Mouse (Mus musculus) midbrain, embryonic 11.5 days (tissue): ENCODE data around the gene Dlgap3. TPM values are rescaled to one million over a fixed set of nuclear protein-coding genes. Genes with fewer than 3 reads are reported as not detected.

Experiments used
- ATAC-seq: fragments of 200-750 bp; cut with Nextera tagmentation; 2 replicates; pipeline ENCODE4 v1.8.0; 2017; ENCODE audit warnings: moderate TSS enrichment, moderate library complexity; ENCODE audit not compliant: low FRiP score
- DNase-seq: peaks from one replicate; pipeline ENCODE4 v3.0.0; 2015; ENCODE audit warnings: low spot score; ENCODE audit errors: missing footprints
- H3K27ac ChIP-seq: fragments of 300-500 bp; sonication (generic); 2 replicates; pipeline ENCODE4 v1.5.1; 2014; ENCODE audit warnings: low read depth, low read length
- H3K27me3 ChIP-seq: fragments of 300-500 bp; sonication (generic); 2 replicates; pipeline ENCODE4 v1.6.1; 2014; ENCODE audit warnings: mild to moderate bottlenecking, low read length, moderate library complexity, mixed read lengths; ENCODE audit not compliant: control insufficient read depth, insufficient read depth
- H3K36me3 ChIP-seq: fragments of 300-500 bp; sonication (generic); 2 replicates; pipeline ENCODE4 v1.6.1; 2014; ENCODE audit warnings: mild to moderate bottlenecking, low read length, moderate library complexity, mixed read lengths; ENCODE audit not compliant: control insufficient read depth, insufficient read depth
- H3K4me1 ChIP-seq: fragments of 300-500 bp; sonication (generic); 2 replicates; pipeline ENCODE4 v1.6.1; 2014; ENCODE audit warnings: low read length; ENCODE audit not compliant: control insufficient read depth, insufficient read depth
- H3K4me2 ChIP-seq: fragments of 300-500 bp; sonication (generic); 2 replicates; pipeline ENCODE4 v1.6.1; 2014; ENCODE audit warnings: mild to moderate bottlenecking, moderate library complexity
- H3K4me3 ChIP-seq: fragments of 300-500 bp; sonication (generic); 2 replicates; pipeline ENCODE4 v1.5.1; 2014; ENCODE audit warnings: low read depth, low read length
- H3K9ac ChIP-seq: fragments of 300-500 bp; sonication (generic); 2 replicates; pipeline ENCODE4 v1.6.1; 2014; ENCODE audit warnings: low read length
- H3K9me3 ChIP-seq: fragments of 300-500 bp; sonication (generic); 2 replicates; pipeline ENCODE4 v1.6.1; 2016; ENCODE audit warnings: low read length; ENCODE audit not compliant: control insufficient read depth
- WGBS: fragments of 180-500 bp; shearing (Covaris S2); extraction: QIAGEN DNeasy Blood & Tissue Kit; methylation state at CpG from one replicate; pipeline ENCODE4 v1.1.7; 2014; 5-methylcytosine and 5-hydroxymethylcytosine counted together
- polyA plus RNA-seq: library from polyadenylated mRNA; unstranded; fragments of >200 nt; fragmentation: Nextera tagmentation; extraction: Ambion mirVana; gene quantifications from 2 replicates; pipeline ENCODE4 v1.2.1, GENCODE M21; 2014

Dlgap3 gene
- polyA plus RNA-seq, 1 experiment from 2014 or later: 4.4 TPM

DNA sequence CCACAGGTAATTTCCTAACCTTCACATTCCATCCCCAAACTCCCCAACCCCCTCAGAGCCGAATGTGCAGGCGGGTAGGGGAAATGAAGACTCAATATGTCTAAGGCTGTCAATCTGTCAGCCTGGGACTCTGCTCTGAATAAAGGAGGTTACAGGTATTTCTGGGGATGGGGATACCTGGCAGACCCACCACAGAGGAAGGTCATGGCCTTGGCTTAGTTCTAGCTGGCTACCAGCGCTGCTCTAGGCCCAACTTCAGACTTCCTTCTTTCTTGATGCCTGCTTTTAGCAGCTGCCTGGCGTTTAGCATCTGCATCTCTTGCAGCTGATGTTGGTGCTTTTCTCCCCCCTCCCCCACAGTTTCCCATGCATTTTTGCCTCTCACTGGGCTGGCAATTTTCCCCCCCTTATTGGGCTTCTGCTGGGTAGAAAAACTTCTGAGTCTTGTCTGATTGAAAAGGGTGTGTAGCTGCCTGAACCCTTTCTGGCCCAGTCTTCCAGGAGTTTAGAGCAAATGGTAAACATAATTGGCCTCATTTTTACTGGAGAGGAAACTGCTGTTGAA lies 2.4 kb downstream of the Dlgap3 start:
- H3K9me3 ChIP-seq: no peaks in the 10 kb centered on the region
- H3K4me2 ChIP-seq: no peak overlapping the region
- H3K4me1 ChIP-seq: peaks cover 5% of the 10 kb centered on the region; the same call in 1 of the 2 replicates
- no peaks in the 10 kb centered on the region for H3K36me3 ChIP-seq
- no peak overlapping the region for H3K9ac ChIP-seq
- DNase-seq: no peak
- WGBS: 50% methylated on average over 4 of the region's 4 CpGs
- H3K27me3 ChIP-seq: peaks cover 20% of the 10 kb centered on the region
- no peak overlapping the region for H3K27ac ChIP-seq
- ATAC-seq: no peak
- H3K4me3 ChIP-seq: no peak overlapping the region

DNA sequence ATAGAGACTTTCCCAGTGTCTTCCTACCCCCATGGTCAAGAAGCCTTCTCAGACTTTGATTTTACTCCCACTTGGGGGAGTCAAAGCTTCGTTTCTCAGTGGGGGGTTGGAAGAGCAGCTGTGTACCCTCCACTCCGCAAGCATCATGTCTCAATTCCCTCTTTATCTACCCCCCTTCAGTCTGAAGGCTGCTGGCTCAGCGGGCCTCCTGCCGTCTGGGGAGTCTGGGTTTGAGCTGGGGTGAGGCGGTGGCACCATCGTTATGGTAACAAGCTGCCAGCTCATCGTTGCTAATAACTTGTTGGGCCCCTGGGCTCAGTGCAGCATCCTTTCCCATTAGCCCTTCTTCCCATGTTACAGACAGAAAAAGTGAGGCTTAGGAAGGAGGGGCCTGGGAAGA lies 3.1 kb downstream of the Dlgap3 start:
- H3K27me3 ChIP-seq: peaks cover 16% of the 10 kb centered on the region
- no peaks in the 10 kb centered on the region for H3K9me3 ChIP-seq
- ATAC-seq (no peak), DNase-seq (no peak)
- no peak overlapping the region for H3K9ac ChIP-seq
- 24% methylated on average over 7 of the region's 7 CpGs for WGBS
- no peaks in the 10 kb centered on the region for H3K36me3 ChIP-seq
- H3K4me2 ChIP-seq: no peak overlapping the region
- no peak overlapping the region for H3K4me3 ChIP-seq
- no peak overlapping the region for H3K27ac ChIP-seq
- H3K4me1 ChIP-seq: peaks cover 5% of the 10 kb centered on the region; the same call in 1 of the 2 replicates

DNA sequence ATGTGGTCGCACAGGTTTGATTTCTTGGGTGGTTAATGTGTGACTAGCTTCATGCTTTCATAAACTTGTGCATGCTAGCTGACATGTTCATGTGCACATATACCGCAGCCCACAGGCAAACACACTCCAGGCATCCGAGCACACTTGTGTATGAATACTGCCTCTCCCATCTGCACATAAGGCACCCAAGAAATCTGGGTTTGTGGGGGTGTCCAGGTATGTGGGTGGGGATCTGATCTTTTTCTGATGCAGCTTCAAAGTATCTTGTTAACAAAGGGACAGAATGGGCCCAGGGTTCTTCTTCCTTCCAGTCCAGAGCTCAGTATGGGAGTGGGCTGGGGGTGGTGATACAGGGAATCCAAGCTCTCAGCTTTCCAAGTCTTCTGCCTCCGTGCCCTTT lies 3.6 kb downstream of the Dlgap3 start:
- H3K36me3 ChIP-seq: no peaks in the 10 kb centered on the region
- peaks cover 12% of the 10 kb centered on the region for H3K27me3 ChIP-seq
- H3K9ac ChIP-seq: no peak overlapping the region
- no peak overlapping the region for H3K4me2 ChIP-seq
- no peaks in the 10 kb centered on the region for H3K9me3 ChIP-seq
- no peak overlapping the region for H3K4me3 ChIP-seq
- H3K27ac ChIP-seq: no peak overlapping the region
- ATAC-seq: no peak
- 65% methylated on average over 4 of the region's 4 CpGs for WGBS
- H3K4me1 ChIP-seq: peaks cover 5% of the 10 kb centered on the region; the same call in 1 of the 2 replicates
- DNase-seq: peak; percentile 70

DNA sequence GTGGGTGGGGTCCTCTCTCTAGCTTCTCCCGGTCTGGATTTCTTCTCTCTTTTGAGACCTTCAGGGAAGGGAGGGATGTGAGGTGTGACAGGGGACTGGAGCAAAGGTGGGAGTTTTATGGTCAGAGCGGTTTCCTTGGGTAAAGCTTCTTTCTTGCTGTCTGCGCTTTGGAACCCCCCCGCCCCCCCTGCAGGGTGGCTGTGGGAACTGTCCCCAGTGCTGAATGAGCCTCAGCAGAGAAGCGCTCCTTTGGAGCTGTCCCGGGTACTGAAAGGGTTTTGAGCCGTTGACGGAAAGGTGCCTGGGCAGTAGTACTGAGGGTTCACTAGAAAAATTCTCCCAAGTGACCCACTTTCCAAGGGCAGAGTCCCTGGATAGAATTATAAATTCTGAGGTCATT lies 4.5 kb downstream of the Dlgap3 start:
- WGBS: 5% methylated on average over 8 of the region's 8 CpGs
- Histone ChIP-seq H3K9ac (no peak overlapping the region), H3K9me3 (no peaks in the 10 kb centered on the region), H3K27me3 (peaks cover 7% of the 10 kb centered on the region; the same call in 1 of the 2 replicates), H3K27ac (no peak overlapping the region), H3K4me3 (no peak overlapping the region), H3K4me2 (no peak overlapping the region), H3K36me3 (no peaks in the 10 kb centered on the region), H3K4me1 (peaks cover 2% of the 10 kb centered on the region; the same call in 1 of the 2 replicates)
- ATAC-seq (no peak), DNase-seq (peak; percentile 86)

DNA sequence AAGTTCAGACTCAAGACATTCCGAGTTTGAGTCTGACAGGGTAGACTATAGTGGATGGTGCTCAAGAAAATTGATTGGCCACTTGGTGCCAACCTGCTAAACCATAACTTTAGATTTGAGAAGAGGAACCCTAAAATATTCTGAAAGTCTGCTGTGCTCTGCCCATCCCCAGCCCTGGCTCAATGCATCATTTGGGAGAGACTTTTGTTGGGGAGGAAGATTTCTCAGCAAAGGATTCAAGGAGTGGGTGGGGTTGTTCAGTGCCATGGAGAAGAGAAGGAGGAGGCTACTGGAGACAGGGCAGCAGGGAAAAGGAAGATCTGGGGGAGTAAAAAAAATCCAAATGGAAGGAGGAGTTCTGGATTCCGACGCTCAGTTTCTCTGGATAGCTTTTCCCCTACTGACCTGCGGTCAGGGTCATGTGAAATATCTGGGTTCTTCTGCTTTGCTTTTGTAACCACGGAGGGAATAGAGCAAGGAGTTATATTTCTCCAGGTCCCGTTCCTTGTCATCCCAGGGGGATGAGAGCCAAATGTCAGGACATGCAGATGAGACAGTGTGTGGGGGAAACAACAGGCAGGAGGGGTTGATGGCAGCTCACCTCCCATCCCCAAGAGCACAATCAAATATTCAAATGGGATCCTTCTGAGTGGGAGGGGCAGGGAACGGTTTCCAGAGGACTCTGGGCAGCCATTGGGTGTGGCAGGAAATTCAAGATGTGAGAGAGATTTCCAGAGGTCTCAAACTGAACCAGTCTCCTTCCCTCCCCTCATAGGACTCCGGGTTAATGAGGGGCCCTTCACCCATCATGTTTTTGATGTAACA lies 5.3 kb downstream of the Dlgap3 start:
- WGBS: 65% methylated on average over 8 of the region's 8 CpGs
- Histone ChIP-seq H3K27ac (no peak overlapping the region), H3K9ac (no peak overlapping the region)

DNA sequence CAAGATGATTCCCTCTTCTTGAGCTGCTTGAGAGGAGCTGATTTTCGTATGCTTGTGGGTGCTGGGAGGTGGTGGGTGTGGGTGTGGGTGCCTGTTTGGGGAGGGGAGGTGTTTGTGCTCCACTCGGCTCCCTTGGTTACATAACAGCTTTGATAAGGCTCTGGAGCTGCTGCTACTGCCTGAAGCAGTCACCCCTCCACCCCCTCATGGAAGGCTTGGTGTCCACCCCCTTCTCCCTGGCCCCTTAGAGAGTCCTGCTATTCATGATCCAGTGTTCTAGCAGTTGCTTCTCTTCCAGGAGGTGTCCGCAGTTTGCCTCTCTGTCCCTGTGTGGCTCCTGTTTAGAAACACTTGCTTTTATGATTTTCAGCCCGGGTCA lies 5.9 kb downstream of the Dlgap3 start:
- DNase-seq: peak; percentile 37
- H3K4me1 ChIP-seq: peaks cover 5% of the 10 kb centered on the region

More for the DNA sequence above, 5.3 kb downstream of the Dlgap3 start:
- H3K4me3 ChIP-seq: no peak overlapping the region
- no peak overlapping the region for H3K4me2 ChIP-seq
- H3K4me1 ChIP-seq: peaks cover 2% of the 10 kb centered on the region
- peaks cover 7% of the 10 kb centered on the region; the same call in 1 of the 2 replicates for H3K27me3 ChIP-seq
- no peaks in the 10 kb centered on the region for H3K9me3 ChIP-seq
- H3K36me3 ChIP-seq: no peaks in the 10 kb centered on the region
- DNase-seq: peak; percentile 57
- ATAC-seq: no peak

DNA sequence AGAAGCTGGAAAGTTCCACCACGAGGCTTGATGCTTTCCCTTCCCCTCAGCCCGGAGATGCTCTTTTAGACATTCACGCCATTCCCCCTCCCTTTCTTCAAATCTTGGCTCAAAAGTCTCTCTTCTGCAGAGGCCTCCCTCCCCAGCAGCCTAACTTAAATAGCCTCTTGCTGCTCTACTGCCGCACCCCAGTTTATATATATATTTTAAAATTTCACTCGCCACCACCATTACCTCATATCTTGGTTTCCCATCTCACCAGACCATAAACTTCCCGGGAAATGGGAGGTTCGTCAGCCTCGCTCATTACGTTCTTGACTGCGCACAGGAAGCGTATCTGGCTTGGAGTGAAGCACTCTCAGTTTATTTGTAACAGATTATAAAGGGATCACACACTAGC lies 9.0 kb downstream of the Dlgap3 start:
- H3K36me3 ChIP-seq: no peaks in the 10 kb centered on the region
- ATAC-seq (no peak), DNase-seq (no peak)
- H3K27me3 ChIP-seq: no peaks in the 10 kb centered on the region
- 82% methylated on average over 11 of the region's 11 CpGs for WGBS
- no peak overlapping the region for H3K4me2 ChIP-seq
- H3K4me3 ChIP-seq: no peak overlapping the region
- peaks cover 5% of the 10 kb centered on the region for H3K4me1 ChIP-seq
- H3K9ac ChIP-seq: no peak overlapping the region
- H3K9me3 ChIP-seq: no peaks in the 10 kb centered on the region
- no peak overlapping the region for H3K27ac ChIP-seq

More for the DNA sequence above, 5.9 kb downstream of the Dlgap3 start:
- Histone ChIP-seq H3K4me2 (no peak overlapping the region), H3K27ac (no peak overlapping the region), H3K9ac (no peak overlapping the region), H3K4me3 (no peak overlapping the region), H3K9me3 (no peaks in the 10 kb centered on the region), H3K27me3 (peaks cover 7% of the 10 kb centered on the region; the same call in 1 of the 2 replicates), H3K36me3 (no peaks in the 10 kb centered on the region)
- 61% methylated on average over 4 of the region's 4 CpGs for WGBS
- ATAC-seq: no peak

DNA sequence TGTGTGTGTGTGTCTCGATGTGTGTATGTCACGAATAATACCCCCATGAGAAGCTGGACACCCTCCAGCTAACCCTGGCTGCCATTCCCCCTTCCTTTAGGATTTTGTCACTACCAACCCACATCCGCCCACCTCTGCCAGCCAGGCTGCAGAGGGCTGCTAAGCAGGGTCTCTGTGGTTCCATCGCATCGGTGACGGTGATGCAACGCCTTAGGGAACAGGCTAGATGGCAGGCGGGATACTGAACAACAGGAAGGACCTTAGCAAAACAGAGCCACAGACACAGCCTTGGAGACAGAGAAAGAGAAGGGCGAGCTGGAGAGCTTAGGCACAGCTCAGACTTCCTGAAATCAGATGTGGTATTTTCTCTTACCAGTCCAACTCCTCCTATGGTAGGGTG lies 9.7 kb downstream of the Dlgap3 start:
- H3K4me2 ChIP-seq: no peak overlapping the region
- no peak overlapping the region for H3K9ac ChIP-seq
- H3K4me1 ChIP-seq: peaks cover 3% of the 10 kb centered on the region
- no peaks in the 10 kb centered on the region for H3K36me3 ChIP-seq
- H3K27me3 ChIP-seq: no peaks in the 10 kb centered on the region
- 58% methylated on average over 9 of the region's 9 CpGs for WGBS
- no peak overlapping the region for H3K27ac ChIP-seq
- no peaks in the 10 kb centered on the region for H3K9me3 ChIP-seq
- peak; percentile 69 for DNase-seq
- ATAC-seq: no peak
- H3K4me3 ChIP-seq: no peak overlapping the region
